Mouse (Mus musculus): ENCODE data around the gene Mical2.

Mical2 gene

DNA sequence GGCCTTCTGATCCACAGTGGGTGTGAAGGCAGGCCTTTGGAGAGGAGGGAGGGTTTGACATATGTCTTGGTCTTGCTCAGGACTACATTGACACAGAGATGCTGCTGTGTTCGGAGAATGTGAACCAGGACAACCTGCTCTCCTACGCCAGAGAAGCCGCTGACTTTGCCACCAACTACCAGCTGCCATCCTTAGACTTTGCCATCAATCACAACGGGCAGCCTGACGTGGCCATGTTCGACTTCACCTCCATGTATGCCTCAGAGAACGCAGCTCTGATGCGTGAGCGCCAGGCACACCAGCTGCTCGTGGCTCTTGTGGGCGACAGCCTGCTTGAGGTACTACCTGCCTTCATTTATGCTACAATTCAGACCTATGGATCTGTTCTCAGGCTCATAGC is 92.7 kb downstream of the Mical2 start:
- DNase-seq (ENCODE audit: low spot score) = no peak

DNA sequence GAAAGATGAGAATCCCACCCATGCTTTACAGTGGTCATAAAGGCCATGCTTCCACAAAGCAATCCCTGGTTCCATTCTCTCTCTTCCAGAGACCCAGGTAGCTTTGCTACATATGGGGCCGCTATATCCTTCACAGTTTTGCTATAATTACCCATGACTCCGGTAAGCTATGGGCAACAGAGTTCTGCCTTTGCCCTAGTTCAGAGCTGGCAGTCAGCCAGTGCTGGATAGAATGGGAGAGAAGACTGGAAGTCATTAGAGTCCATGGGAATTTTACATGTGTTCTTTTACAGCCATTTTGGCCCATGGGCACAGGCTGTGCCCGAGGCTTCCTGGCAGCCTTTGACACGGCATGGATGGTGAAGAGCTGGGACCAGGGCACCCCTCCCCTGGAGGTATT is 93.8 kb downstream of the Mical2 start:
- DNase-seq (ENCODE audit: low spot score) = no peak

DNA sequence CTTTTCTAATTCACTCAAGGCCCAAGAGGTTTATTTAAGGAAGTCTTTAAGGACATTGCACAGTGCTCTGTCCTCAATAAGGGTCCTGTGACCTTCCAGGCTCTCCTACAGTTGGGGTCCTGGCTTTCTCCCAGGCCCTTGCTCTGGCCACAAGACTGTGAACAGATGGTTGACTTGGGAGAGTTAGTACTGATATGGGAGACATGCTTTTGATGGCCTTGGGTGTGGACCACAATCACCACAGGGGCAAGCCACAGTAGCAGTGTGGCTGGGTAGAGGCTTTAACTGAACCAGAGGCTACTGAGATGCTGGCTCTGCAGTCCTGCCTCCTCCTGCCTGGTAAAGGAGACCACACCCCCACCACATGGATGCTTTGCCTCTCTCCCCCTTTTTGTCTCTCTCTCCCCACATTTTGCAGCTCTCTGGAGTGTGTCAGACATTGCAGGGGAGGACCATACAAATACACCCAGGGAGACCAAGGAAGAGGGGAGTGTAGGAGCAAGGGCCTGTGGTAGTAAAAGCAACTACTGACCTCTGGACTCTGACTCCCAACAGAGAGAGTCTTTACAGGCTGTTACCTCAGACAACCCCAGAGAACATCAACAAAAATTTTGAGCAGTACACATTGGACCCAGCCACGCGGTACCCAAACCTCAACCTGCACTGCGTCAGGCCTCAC is 94.5 kb downstream of the Mical2 start:
- DNase-seq (ENCODE audit: low spot score) = no peak

DNA sequence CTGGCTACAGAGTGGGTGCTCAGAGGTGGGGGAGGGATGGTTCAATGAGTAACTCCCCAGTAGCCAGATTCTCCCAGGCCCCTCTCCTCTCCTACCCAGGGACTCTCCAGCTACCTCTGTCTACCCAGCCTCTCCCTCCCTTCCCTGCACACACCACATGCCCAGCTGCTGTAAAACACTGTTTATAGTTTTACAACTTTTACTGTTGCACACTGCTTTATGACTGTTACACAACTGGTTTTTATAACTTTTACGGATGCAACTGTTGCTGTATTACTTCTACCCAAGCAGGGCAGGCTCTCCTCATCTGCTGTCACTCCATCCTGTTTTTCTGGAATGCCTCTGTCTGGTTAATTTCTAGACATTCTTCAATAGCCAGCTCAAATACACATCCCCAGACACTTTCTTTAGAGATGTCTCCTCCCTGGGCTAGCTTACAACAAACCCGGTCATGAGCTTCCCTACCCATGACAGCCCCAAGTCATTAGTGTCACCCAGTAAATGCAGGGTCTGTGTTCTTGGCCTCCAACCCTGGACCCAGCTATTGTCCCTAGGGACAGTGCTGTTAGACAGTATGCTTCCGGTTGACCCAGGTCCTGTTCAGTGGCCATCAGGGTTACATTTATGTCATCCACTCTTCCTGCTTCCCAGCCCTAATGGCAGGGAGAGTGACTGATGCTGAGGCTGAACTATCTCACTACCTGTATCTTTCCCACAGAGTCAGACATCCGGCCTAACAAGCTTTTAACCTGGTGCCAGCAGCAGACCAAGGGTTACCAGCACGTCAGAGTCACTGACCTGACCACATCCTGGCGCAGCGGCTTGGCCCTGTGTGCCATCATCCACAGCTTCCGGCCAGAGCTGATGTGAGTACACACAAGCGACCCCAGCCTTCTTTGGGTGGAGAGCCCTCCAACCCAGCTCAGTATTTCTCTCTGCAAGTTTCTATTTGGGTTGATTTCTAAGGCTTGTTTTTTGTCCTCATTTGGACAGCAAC is 96.4 kb downstream of the Mical2 start:
- DNase-seq (ENCODE audit: low spot score) = no peak

DNA sequence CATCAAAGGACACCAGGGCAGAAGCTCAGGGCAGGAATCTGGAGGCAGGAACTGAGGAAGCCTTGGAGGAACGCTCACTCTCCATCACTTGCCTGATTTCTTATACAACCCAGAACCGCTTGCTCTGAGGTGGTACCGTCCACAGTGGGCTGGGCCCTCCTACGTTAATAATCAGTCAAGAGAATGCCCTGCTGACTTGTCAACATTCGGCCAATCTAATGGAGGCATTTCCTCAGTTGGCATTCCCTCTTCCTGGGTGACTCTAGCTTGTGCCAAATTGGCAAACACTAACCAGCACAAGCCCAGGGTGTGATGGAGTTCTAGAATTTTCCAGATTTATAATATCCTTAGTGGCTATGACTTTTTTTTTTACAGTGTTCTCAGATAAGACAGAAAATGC is 98.9 kb downstream of the Mical2 start:
- DNase-seq (ENCODE audit: low spot score) = no peak

DNA sequence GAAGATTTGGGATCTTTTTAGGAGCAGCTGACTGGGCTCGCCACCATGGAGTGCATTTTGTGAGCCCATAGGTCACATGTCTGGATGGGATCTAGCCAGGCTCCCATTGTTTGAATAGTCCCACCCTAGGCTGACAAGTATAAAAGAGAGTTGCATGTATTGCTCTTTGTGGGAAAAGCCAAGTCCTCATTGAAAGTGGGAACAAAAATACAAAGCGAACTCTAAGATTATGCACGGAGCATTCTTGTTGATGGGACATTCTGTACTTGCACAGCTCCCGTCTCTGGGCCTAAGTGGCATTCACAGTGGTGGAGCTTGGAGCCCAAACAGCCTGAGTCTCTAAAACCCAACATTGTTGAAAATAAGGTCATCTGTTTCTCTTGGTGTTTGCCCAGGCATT is 101.2 kb downstream of the Mical2 start:
- no peak for DNase-seq (ENCODE audit: low spot score)

DNA sequence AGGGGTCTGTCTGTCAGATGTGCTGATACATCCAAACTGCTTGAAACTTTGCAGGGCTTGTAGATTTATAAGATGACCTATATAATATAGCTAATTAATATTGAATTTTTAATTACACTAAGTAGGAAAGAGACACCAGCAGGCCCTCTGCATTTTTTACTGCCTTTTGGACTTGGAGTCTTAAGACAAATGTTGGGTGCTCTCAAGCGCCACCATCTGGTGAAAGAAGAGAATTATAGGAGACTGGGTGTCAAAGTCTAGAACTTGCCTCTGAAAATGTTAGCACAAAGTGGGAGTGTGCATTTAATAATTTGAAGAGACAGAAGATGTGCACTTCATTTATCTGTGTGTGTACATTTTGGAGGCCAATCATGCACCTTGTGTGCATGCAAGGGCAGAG is 103.3 kb downstream of the Mical2 start:
- peak; percentile 40 for DNase-seq (ENCODE audit: low spot score)

DNA sequence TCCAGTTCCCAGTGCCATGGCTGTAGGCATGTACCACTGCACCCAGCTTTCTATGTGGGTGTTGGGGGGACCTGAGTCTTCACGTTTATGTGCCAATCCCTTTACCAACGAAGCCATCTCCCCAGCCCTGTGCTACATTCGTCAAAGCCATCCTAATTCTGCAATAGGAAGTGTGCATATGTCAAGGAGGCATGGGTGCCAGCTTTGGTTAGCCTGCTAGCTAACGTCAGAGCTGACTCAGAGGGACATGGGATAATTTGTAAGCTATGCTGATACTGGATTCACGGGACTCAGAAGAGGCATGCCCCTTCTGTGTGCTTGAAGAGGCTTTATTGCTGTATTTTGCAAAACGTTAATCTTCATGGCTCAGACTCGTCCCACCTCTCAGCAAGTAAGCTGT is 103.8 kb downstream of the Mical2 start:
- DNase-seq (ENCODE audit: low spot score) = no peak

DNA sequence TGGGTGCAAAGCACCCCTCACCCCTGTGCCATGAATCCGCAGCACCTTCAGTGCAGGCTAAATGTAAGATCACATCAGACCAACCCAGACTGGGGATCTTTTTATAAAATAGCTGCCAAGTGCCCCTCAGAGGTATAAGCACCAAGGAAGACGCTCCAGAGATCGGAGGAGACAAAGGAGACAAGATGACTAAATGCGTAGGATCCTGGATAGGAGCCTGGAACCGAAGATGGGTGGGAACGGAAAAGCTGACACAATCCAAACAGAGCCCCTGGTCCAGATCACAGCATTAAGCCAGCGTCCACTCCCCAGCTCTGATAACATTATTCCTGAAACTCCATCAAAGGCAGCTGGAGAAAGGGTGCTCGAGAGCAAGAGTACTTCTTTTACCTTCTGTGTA is 105.3 kb downstream of the Mical2 start:
- DNase-seq (ENCODE audit: low spot score) = no peak

DNA sequence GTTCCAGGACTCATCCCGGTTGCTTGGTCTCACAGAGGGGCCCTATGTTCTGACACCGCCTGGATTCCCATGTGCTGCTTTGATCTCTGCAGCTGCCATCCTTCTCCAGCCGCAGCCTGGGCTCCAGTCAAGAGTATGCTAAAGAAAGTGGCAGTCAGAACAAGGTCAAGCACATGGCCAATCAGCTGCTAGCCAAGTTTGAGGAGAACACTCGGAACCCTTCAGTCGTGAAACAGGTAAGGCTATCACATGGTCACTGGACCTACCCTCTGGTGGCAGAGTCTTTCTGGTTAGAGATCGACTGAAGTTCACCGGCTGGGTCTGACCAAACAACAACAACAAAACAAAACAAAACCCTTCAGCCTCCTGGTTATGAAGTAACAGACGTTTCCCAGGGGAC is 106.1 kb downstream of the Mical2 start:
- DNase-seq (ENCODE audit: low spot score) = no peak

DNA sequence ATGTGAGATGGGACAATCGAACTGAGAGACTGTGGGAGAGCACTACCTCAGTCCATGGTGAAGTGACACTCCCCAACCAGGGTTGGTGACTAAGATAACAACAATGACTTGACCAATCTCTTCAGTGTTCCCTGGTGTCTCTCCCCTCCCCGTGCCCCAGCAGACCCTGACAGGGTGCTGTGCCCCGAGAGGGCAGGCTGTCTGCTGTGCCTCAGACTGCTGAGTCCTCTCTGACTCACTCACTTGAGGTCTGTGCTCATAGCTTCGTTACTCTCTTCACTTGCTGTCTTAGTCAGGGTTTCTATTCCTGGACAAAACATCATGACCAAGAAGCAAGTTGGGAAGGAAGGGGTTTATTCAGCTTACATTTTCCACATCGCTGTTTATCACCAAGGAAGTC is 106.8 kb downstream of the Mical2 start:
- DNase-seq (ENCODE audit: low spot score) = no peak

DNA sequence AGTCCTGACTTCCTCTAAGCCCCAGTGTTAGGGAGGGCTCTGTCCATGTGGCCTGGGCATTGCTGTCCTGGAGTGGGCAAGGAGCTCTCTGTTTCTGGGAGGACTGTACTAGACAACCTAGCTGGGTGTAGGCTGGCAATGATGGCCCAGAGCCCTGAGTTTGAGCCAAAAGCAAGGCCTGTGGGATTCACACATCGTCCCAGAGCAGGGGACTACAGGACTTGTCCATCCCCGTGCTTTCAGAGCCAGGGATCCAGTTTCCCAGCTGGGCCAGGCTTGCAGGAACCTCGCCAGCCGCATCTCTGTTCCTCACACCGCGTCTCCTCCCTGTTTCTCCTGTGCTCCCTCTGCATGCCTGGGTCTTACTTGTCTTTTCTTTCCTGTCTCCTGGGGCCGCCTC is 107.7 kb downstream of the Mical2 start:
- no peak for DNase-seq (ENCODE audit: low spot score)

DNA sequence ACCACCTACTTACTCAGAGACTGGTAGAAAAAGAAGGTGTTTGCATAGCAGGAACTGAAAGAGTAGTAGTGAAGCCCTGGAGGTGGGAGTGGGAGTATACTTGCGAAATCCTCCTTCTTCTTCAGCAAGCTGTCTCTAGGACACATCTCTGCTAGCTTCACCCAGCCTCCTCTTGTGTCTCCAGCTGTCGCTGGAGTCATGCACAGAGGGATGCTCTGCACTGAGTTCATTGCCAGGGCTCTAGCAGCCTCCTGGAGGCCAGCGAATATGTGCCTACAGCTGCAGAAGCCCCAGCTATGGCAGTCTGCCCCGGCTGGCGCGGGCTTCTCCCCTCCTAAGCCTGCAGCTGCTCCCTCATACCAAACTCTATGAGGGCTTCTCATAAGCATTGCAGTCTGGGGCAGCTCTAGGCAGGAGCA is 110.6 kb downstream of the Mical2 start:
- DNase-seq (ENCODE audit: low spot score) = no peak

DNA sequence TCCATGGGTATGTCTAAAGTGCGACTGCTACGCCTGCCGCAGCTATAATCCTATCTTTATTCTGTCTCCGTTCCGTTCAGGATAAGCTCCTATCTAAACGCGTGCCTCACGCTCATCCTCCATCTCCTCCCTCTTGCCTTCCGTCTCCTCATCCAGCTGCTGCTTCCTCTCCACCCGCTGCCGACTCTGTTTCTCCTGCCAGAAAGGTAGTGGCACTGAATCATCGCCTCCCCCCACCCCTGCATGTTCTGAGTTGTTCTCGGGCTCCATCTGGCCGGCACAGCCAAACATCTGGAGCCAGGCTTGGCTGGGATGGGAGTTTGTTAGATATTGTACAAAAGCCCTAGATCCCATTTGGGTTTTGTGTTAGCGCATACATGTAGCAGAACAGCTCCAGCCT is 111.1 kb downstream of the Mical2 start:
- no peak for DNase-seq (ENCODE audit: low spot score)

DNA sequence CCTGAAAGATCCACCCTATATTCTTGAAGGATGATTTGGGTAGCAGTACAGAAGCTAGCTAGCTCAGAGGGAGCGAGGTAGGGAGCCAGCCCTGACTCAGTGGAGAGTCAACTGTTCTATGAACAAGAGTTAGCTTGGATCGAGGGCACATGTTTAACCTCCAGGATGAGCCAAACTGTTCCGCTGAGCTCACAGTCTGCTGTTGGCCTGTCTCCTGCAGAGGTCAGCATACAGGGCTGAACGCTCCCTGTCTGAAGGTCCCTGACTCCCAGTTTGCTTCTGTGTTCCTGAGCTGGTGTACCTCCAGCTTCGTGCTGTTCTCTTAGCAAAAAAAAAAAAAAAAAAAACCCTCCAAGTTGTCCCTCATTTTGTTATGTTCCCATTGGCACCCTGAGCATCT is 112.1 kb downstream of the Mical2 start:
- DNase-seq (ENCODE audit: low spot score) = no peak

DNA sequence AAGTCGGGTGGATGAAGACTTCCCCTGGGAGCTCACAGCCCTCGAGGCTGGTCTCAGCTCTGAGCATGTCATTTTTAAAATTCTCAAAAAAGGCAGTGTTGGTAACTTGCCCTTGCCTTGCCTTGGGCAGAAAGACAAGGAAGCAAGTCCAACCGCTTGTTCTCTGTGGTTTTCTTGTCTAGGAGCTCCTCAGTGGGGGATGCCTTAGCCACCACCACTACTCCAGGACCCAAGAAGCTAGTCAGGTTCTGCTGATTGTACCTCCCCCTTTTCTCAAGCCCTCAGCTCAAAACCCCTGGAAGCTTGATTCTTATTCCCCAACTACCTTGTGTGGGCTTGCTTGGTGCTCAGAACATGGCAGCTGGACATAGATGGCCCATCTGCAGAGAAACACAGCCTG is 115.4 kb downstream of the Mical2 start:
- no peak for DNase-seq (ENCODE audit: low spot score)

DNA sequence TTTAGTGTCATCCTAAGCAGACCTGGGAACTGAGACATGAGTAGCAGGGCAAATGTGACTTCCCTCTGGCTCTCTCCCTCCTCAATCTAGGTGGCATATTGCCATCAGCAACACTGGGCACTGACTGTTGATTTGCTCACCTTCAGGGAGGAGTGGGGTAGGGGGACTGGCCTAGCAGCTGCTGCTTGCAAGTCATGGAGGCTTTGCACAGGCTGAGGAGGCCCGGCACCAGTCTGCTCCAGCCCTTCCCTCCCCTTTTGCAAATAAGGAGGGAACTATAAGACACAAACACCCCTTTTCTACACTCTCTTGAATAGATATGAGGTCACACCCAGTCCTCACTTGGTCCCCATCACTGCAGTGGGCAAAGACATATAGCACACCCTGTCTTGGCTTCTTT is 120.0 kb downstream of the Mical2 start:
- DNase-seq (ENCODE audit: low spot score) = no peak

DNA sequence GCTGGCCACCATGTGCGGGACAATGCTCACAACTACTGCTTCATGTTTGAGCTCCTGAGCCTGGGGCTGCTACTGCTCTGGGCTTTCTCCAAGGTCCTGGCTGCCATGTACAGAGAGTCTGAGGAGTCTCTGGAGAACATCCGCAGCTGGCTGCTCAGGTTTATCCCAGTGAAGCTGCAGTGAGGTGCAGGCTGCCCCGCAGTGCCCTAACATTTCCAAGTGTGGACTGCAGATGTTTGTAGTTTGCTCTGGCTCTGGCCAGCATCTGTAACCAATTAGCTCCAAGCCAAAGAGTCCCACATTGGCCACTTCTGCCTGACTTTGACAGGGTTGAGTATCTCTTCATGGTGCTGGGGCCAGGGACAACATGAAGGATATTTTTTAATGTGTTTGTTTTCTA is 125.9 kb downstream of the Mical2 start:
- no peak for DNase-seq (ENCODE audit: low spot score)

DNA sequence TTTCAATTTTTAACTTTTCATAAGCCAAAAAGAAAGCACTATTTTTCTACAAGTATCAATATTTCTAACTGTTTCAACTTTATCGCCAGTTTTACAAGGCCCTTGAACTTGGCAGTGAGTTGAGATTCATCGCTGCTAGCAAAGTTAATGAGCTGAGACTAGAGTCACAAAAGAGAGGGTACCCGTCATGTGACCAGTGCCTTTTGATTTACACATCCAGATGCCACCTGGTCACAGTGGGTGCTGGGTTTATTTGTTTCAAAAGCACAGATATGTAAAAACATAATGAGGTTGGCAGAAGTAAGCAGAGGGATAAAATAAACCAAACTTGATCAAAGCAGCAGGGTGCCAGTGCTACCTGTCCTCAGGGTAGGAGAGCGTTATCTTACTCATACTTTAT is 126.3 kb downstream of the Mical2 start:
- DNase-seq (ENCODE audit: low spot score) = no peak

DNA sequence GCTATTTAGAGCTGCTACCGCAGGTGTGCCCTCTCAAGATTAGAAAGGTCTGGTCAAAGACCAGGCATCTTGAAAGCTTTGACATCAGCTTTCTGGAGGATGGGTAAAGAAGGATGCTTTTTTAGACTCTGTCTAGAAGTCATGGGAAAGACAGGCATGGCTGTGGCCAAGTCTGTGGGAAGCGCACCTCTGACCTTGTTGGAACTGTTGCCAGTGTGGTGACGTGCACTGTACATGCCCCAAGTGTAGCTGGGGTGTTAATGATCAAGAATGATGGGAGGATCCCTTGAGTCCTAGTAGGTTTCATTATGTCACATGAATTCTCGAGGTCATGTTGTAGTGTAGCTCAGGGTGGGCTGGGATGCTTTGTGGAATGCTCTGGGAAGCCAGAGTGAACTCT is 127.4 kb downstream of the Mical2 start:
- DNase-seq (ENCODE audit: low spot score) = no peak

DNA sequence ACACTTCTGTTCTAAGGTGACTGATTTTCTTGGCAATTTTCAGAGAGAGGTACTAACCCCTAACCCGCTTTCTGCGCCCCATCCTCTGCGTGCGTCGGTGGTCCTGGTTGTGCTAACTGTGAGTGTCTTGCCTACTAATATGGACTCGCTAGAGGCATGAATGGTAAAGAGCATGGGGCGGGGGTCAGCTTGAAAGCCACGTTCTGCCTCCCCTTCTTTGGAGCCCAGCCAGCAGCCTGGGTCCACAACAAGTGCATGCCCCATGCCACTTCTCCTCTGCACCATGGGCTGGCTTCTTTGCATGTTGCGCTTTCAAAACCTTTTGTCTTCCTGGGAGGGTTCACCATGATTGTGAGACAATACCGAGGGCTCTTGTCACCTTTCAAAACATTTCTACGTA is 128.3 kb downstream of the Mical2 start:
- no peak for DNase-seq (ENCODE audit: low spot score)

DNA sequence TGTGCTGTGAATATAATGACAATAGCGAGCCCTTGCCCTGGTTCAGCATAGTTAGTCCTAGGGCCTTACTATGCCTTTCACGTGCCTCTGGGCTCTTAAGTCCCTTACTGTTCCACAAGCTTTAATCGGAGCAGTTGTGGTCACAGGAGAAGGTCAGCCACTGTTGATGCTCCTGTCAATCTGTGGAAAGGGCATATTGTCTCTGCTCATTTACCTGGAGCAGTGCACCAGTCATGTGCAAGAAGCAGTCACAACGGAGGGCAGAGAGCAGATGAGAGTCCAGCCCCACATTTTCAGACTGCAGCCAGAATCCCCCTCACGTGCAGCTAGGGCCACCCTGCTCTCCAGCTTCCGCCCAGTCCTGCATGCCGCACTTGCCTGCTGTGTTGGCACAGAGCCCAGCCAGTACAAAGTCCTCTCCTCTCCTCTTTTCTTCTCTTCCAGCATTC is 128.9 kb downstream of the Mical2 start:
- DNase-seq (ENCODE audit: low spot score) = no peak

DNA sequence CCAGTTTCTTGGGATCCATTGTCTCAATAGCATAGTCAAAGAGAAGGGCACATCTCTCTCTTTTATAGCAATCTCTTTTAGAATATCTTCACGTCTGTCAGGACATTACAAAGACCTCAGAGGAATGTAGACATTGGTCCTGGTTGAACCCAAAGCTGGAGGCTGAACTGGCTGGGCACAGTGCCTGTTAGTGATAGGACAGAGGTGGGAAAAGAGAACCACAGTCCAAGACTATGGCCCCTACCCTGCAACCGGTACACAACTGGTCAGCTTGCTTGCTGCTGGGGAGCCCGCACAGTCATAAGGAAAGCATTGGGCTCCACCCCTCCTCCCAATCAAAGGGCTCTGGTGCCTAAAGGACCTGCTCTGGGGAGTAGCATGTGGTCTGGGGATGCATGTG is 133.9 kb downstream of the Mical2 start:
- no peak for DNase-seq (ENCODE audit: low spot score)

All from urinary bladder, postnatal 25 days (tissue).